Mouse (Mus musculus) stomach, embryonic 14.5 days (tissue): Measurements from ENCODE around the gene Lurap1l. TPM values are rescaled to one million over a fixed set of nuclear protein-coding genes. Genes with fewer than 3 reads are reported as not detected.

Source experiments
- ATAC-seq: fragments of 200-750 bp; cut with Nextera tagmentation; 2 replicates; pipeline ENCODE4 v1.8.0; 2017; ENCODE audit warnings: low read depth, moderate TSS enrichment; ENCODE audit not compliant: insufficient number of reproducible peaks, insufficient read depth, low FRiP score
- H3K27ac ChIP-seq: fragments of 300-500 bp; sonication (generic); 2 replicates; pipeline ENCODE4 v1.5.1; 2014; ENCODE audit warnings: mild to moderate bottlenecking, low read length, moderate library complexity, mixed read lengths
- H3K27me3 ChIP-seq: fragments of 300-500 bp; sonication (generic); 2 replicates; pipeline ENCODE4 v1.6.1; 2014; ENCODE audit warnings: low read length, control low read depth, mixed read lengths; ENCODE audit not compliant: control insufficient read depth, insufficient read depth
- H3K36me3 ChIP-seq: fragments of 300-500 bp; sonication (generic); 2 replicates; pipeline ENCODE4 v1.6.1; 2014; ENCODE audit warnings: mild to moderate bottlenecking, control low read depth, low read length, moderate library complexity, mixed read lengths; ENCODE audit not compliant: control insufficient read depth, insufficient read depth
- H3K4me1 ChIP-seq: fragments of 300-500 bp; sonication (generic); 2 replicates; pipeline ENCODE4 v1.6.1; 2014; ENCODE audit warnings: low read length, control low read depth, mixed read lengths; ENCODE audit not compliant: control insufficient read depth, insufficient read depth
- H3K4me2 ChIP-seq: fragments of 300-500 bp; sonication (generic); replicated peaks from 2 replicates; pipeline ENCODE4 v1.6.1; 2014; ENCODE audit warnings: low read depth, low read length, control low read depth
- H3K4me3 ChIP-seq: fragments of 300-500 bp; sonication (generic); 2 replicates; pipeline ENCODE4 v1.5.1; 2014; ENCODE audit warnings: low read depth, low read length, control low read depth
- H3K9ac ChIP-seq: fragments of 300-500 bp; sonication (generic); replicated peaks from 2 replicates; pipeline ENCODE4 v1.6.1; 2014; ENCODE audit warnings: low read depth, mild to moderate bottlenecking, control low read depth, low read length, moderate library complexity, mixed read lengths
- H3K9me3 ChIP-seq: fragments of 300-500 bp; sonication (generic); 2 replicates; pipeline ENCODE4 v1.6.1; 2016; ENCODE audit warnings: low read depth, low read length, control low read depth; ENCODE audit not compliant: control insufficient read depth
- WGBS: fragments of 180-500 bp; shearing (Covaris S2); extraction: QIAGEN DNeasy Blood & Tissue Kit; methylation state at CpG from one replicate; pipeline ENCODE4 v1.1.7; 2014; 5-methylcytosine and 5-hydroxymethylcytosine counted together
- polyA plus RNA-seq: library from polyadenylated mRNA; unstranded; fragments of >200 nt; fragmentation: Nextera tagmentation; extraction: Ambion mirVana; gene quantifications from 2 replicates; pipeline ENCODE4 v1.2.1, GENCODE M21; 2014

Gene Lurap1l
- 25.2 and 27.4 TPM in 2 replicates for polyA plus RNA-seq

DNA sequence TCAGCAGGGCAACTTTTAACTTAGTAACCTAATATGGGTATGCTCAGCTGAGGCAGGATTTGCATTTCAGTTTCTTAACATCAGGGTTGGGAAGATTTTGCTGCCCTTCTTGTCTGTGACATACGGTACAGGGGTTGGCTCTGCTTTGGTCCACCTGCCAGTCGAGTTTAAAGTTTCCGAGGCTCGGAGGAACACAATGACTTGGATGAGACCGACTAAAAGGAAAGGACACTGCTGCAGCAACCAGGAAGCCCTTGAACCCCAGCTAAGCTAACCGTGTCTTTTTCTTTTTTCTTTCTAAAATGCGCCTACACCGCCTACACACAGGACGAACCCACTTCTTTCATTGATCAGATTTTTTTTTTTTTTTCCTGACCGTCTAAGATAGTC lies at the start of gene Lurap1l:
TSS of gene Lurap1l (plus strand) at position 166 of the 390 bp plus-strand sequence.
- ATAC-seq = peak; percentile 54
- under 1% methylated on average over 10 of the region's 10 CpGs for WGBS
- no peaks in the 10 kb centered on the region for H3K4me1 ChIP-seq

DNA sequence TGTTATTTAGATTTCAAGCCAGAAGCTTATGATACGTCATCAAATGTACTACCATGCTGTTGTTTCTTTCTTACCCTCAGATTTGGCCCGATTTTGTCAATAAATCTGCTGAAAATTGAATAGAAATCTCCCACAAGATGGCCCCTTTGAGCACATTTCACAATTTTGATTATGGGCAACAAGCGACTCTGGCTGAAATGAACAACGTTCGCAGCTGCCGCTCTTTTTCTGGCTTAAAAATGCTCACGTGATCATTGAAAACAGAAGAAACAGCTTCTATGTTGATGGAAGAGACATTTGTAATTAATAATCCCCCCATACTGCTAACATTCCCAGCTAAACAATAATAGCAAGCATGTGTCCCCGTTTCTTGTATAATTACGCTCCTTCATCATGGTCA lies 47.5 kb upstream of the Lurap1l start:
- H3K36me3 ChIP-seq = no peaks in the 10 kb centered on the region
- no peaks in the 10 kb centered on the region for H3K9me3 ChIP-seq
- H3K27me3 ChIP-seq = no peaks in the 10 kb centered on the region
- no peak overlapping the region for H3K9ac ChIP-seq
- H3K4me2 ChIP-seq = no peak overlapping the region
- no peak overlapping the region for H3K4me3 ChIP-seq
- no peaks in the 10 kb centered on the region for H3K4me1 ChIP-seq
- no peak for ATAC-seq
- H3K27ac ChIP-seq = no peak overlapping the region
- WGBS = 83% methylated on average over 9 of the region's 9 CpGs

More for the DNA sequence above, at the start of gene Lurap1l:
- Histone ChIP-seq H3K9me3 (no peaks in the 10 kb centered on the region), H3K27me3 (no peaks in the 10 kb centered on the region), H3K4me2 (peak within 1 kb of the TSS; percentile 75), H3K27ac (peak within 1 kb of the TSS; percentile 77), H3K9ac (peak within 1 kb of the TSS; percentile 78), H3K36me3 (no peaks in the 10 kb centered on the region), H3K4me3 (peak within 1 kb of the TSS; percentile 80)

DNA sequence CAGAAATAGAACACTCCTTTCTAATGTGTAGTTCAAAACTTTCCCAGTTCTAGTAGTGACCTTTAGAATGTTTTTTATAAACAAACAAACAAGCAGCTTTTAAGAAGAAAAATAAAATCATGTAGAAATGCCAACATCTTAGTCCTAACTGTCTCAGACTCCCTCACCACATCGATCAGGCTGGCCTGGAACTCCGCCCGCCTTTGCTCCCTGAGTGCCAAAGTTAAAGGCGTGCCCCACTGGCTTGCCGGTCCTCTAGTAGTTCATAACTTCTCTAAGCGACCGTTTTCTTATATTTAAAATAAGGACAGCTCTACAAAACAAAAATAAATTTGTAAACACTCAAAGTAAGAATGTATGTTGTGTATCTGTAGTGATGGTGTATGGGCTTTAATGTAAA lies 46.5 kb upstream of the Lurap1l start:
- H3K27me3 ChIP-seq = no peaks in the 10 kb centered on the region
- no peak overlapping the region for H3K4me3 ChIP-seq
- no peaks in the 10 kb centered on the region for H3K36me3 ChIP-seq
- no peaks in the 10 kb centered on the region for H3K9me3 ChIP-seq
- WGBS = 57% methylated on average over 7 of the region's 7 CpGs
- ATAC-seq = no peak
- H3K4me2 ChIP-seq = no peak overlapping the region
- no peaks in the 10 kb centered on the region for H3K4me1 ChIP-seq
- no peak overlapping the region for H3K27ac ChIP-seq
- no peak overlapping the region for H3K9ac ChIP-seq

DNA sequence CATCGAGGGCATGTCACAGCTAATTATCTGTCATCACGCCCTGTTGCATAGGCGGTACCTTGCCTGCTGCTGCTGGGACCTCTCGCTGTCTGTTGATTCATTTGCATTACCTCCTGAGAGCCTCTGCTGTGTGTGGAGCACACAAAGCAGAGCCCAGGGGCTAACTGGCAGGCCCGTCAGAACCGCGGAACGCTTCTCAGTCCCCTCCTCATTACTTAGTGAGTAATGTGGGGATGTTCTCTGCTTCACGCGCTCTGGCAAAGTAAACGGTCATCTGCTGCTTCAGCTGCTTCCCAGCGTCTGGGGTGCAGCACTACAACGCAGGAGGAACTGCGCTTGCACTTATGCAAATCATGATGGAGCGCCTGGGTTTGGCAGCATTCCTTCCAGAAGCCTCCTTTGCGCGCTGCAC lies 45.9 kb upstream of the Lurap1l start:
- Histone ChIP-seq H3K27me3 (no peaks in the 10 kb centered on the region), H3K4me1 (no peaks in the 10 kb centered on the region), H3K36me3 (no peaks in the 10 kb centered on the region), H3K4me2 (peak overlapping the region; percentile 69), H3K4me3 (peak overlapping the region; percentile 26), H3K9me3 (no peaks in the 10 kb centered on the region), H3K9ac (no peak overlapping the region; the same call in 1 of the 2 replicates), H3K27ac (no peak overlapping the region)
- 2% methylated on average over 17 of the region's 17 CpGs for WGBS
- ATAC-seq = 0 out of 2 replicates have a peak, but pooled peaks have one; percentile 46

DNA sequence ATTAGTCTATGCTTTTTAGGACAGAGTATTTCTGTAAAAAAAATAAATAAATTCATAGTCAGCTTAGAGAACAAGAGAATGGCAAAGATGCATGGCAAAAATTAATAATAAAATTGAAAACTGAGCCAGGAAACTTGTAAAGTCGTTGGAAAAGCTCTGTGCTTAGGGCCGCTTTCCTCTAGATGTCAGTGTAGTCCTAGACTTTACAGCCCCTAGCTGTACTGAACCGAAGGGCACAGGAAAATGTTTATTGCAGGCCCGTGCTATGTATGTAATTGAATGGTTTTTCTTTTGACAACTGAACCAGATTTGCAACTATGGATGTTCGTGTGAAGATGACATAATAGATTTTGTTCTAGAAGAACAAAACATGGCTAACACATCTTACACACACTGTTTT lies 44.4 kb upstream of the Lurap1l start:
- Histone ChIP-seq H3K27ac (no peak overlapping the region), H3K36me3 (no peaks in the 10 kb centered on the region), H3K4me1 (no peaks in the 10 kb centered on the region), H3K9ac (no peak overlapping the region), H3K4me2 (no peak overlapping the region), H3K9me3 (no peaks in the 10 kb centered on the region), H3K4me3 (no peak overlapping the region), H3K27me3 (no peaks in the 10 kb centered on the region)
- 15% methylated on average over 5 of the region's 5 CpGs for WGBS
- ATAC-seq = peak; percentile 79; the same call in 1 of the 2 replicates

DNA sequence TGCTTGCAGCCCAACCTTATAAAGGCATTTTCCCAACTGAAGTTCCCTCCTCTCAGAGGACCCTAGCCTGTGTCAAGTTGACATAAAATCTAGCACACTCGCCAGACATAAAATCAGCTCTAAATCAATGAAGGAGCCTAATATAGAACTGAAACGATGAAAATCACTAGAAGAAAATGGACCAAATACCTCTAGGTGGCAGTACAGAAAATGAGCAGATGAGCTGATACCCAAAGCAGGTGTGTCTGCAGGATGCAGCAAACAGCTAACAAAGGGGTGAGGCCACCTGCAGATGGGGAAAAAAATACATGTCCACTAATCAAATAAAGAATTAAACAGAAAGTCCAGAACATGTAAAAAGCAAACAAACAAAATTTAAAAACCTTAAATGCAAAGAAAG lies 40.8 kb upstream of the Lurap1l start:
- Histone ChIP-seq H3K4me3 (no peak overlapping the region), H3K9me3 (no peaks in the 10 kb centered on the region), H3K4me2 (no peak overlapping the region), H3K27ac (no peak overlapping the region), H3K9ac (no peak overlapping the region), H3K36me3 (no peaks in the 10 kb centered on the region), H3K27me3 (no peaks in the 10 kb centered on the region), H3K4me1 (no peaks in the 10 kb centered on the region)
- WGBS = 41% methylated on average over 2 of the region's 2 CpGs
- ATAC-seq = no peak

DNA sequence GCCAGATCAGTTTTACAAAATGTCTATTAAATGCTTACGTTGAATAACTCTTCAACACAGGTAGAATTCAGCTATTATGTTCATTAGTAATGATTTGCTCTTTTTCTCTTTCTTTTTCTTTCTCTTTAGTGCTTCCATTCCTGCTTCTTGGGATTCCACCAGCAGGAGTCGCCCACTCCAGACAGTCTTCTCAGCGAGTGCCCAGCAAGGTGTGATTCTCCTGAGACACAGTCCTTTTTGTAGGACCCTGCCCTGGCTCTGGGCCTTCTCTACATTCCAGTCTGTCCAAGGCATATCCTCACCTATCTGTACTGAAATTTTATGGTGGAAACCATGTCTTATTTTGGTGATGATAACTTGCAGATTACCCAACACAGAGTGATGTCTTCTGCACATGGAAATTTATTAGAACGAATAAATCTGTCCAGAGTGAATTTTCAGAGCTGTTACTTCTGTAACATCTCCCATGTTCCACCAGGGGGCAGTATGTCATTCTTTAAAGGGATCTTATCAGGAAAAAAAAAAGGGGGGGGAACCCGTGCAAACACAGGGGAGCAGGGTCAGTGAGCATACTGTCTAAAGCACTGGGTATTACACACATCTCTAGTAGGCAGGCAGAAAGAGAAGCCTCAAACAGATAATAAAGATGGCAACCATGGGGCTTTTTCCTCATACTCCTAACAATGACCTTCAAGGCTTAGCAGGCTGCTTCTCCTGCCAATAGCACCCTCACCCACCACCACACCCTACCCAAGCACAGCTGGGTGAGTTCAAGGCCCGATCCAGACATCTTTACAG lies 37.4 kb upstream of the Lurap1l start:
- no peak overlapping the region for H3K9ac ChIP-seq
- no peak for ATAC-seq
- H3K4me3 ChIP-seq = no peak overlapping the region
- H3K4me1 ChIP-seq = no peaks in the 10 kb centered on the region
- 38% methylated on average over 6 of the region's 6 CpGs for WGBS
- H3K4me2 ChIP-seq = no peak overlapping the region
- no peaks in the 10 kb centered on the region for H3K36me3 ChIP-seq
- H3K9me3 ChIP-seq = no peaks in the 10 kb centered on the region
- no peak overlapping the region for H3K27ac ChIP-seq
- H3K27me3 ChIP-seq = no peaks in the 10 kb centered on the region

DNA sequence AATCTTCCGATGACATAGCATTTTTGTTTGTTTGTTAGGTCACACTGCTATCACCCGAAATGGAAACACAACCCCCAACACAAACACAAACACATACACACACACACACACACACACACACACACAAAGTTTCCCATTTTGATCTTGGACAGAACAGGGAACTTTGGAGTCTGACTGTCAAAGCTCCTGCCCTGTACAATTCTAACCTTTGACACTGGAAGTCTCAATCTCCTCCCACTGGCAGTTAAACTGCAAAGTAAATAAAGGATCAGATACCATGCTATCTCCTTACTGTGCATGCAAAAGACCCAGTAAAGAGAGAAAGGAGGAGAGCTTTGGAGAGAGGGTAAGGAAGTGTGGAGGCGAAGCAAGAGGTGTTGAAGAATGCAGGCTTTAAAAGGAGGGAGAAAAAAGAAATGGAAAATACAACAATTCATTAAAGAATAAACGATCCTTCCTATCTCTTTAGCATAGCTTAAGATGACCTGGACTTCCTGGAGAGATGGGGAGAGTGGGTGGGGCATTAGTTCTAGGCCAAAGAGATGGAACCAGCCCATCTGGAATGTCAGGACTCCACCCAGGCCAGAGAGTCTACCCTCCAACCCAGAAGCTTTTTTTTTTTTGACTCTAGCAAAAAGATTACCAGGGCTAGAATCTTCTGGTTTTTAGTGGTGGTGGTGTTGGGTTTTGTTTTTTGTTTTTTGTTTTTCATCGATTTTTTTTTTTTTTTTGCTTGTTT lies 36.2 kb upstream of the Lurap1l start:
- Histone ChIP-seq H3K27ac (no peak overlapping the region), H3K4me1 (no peaks in the 10 kb centered on the region), H3K27me3 (no peaks in the 10 kb centered on the region), H3K4me2 (no peak overlapping the region), H3K9me3 (no peaks in the 10 kb centered on the region), H3K4me3 (no peak overlapping the region), H3K36me3 (no peaks in the 10 kb centered on the region), H3K9ac (no peak overlapping the region)
- no peak for ATAC-seq
- WGBS = 41% methylated on average over 5 of the region's 5 CpGs
